Mouse (Mus musculus) forebrain, embryonic 14.5 days (tissue): ENCODE results near the gene Ribc1. TPM values are rescaled to one million over a fixed set of nuclear protein-coding genes. Genes with fewer than 3 reads are reported as not detected.
A peak's percentile ranks its signal among the peaks of the same experiment; 100 is the strongest.

Source experiments
- ATAC-seq: fragments of 200-750 bp; cut with Nextera tagmentation; 2 replicates; pipeline ENCODE4 v1.8.0; 2017; ENCODE audit warnings: mild to moderate bottlenecking, moderate library complexity
- DNase-seq: peaks from one replicate; pipeline ENCODE4 v3.0.0-alpha.2; 2015; ENCODE audit warnings: low spot score
- H3K27ac ChIP-seq: fragments of 300-500 bp; sonication (generic); 2 replicates; pipeline ENCODE4 v1.5.1; 2014; ENCODE audit warnings: low read depth, mild to moderate bottlenecking, control low read depth, low read length, moderate library complexity
- H3K27me3 ChIP-seq: fragments of 300-500 bp; sonication (generic); replicated peaks from 2 replicates; pipeline ENCODE4 v1.6.1; 2014; ENCODE audit warnings: low read length, control low read depth, mixed read lengths; ENCODE audit not compliant: control insufficient read depth, insufficient read depth
- H3K36me3 ChIP-seq: fragments of 300-500 bp; sonication (generic); 2 replicates; pipeline ENCODE4 v1.6.1; 2014; ENCODE audit warnings: low read length, control low read depth; ENCODE audit not compliant: control insufficient read depth, insufficient read depth
- H3K4me1 ChIP-seq: fragments of 300-500 bp; sonication (generic); 2 replicates; pipeline ENCODE4 v1.6.1; 2014; ENCODE audit warnings: antibody characterized with exemption, low read length, control low read depth; ENCODE audit not compliant: control insufficient read depth, insufficient read depth
- H3K4me2 ChIP-seq: fragments of 300-500 bp; sonication (generic); 2 replicates; pipeline ENCODE4 v1.6.1; 2014; ENCODE audit warnings: mild to moderate bottlenecking, control low read depth, low read length
- H3K4me3 ChIP-seq: fragments of 300-500 bp; sonication (generic); 2 replicates; pipeline ENCODE4 v1.5.1; 2014; ENCODE audit warnings: low read depth, low read length, control low read depth
- H3K9ac ChIP-seq: fragments of 300-500 bp; sonication (generic); 2 replicates; pipeline ENCODE4 v1.6.1; 2014; ENCODE audit warnings: mild to moderate bottlenecking, low read length, control low read depth, moderate library complexity
- H3K9me3 ChIP-seq: fragments of 300-500 bp; sonication (generic); replicated peaks from 2 replicates; pipeline ENCODE4 v1.6.1; 2016; ENCODE audit warnings: low read length, control low read depth, mixed read lengths; ENCODE audit not compliant: control insufficient read depth
- WGBS: fragments of 180-500 bp; shearing (Covaris S2); extraction: QIAGEN DNeasy Blood & Tissue Kit; methylation state at CpG from one replicate; pipeline ENCODE4 v1.1.7; 2014; 5-methylcytosine and 5-hydroxymethylcytosine counted together
- polyA plus RNA-seq: library from polyadenylated mRNA; unstranded; fragments of >200 nt; fragmentation: Nextera tagmentation; extraction: Ambion mirVana; gene quantifications from 2 replicates; pipeline ENCODE4 v1.2.1, GENCODE M21; 2014

The Ribc1 gene
- polyA plus RNA-seq, result 3.3 and 3.4 TPM in 2 replicates

DNA sequence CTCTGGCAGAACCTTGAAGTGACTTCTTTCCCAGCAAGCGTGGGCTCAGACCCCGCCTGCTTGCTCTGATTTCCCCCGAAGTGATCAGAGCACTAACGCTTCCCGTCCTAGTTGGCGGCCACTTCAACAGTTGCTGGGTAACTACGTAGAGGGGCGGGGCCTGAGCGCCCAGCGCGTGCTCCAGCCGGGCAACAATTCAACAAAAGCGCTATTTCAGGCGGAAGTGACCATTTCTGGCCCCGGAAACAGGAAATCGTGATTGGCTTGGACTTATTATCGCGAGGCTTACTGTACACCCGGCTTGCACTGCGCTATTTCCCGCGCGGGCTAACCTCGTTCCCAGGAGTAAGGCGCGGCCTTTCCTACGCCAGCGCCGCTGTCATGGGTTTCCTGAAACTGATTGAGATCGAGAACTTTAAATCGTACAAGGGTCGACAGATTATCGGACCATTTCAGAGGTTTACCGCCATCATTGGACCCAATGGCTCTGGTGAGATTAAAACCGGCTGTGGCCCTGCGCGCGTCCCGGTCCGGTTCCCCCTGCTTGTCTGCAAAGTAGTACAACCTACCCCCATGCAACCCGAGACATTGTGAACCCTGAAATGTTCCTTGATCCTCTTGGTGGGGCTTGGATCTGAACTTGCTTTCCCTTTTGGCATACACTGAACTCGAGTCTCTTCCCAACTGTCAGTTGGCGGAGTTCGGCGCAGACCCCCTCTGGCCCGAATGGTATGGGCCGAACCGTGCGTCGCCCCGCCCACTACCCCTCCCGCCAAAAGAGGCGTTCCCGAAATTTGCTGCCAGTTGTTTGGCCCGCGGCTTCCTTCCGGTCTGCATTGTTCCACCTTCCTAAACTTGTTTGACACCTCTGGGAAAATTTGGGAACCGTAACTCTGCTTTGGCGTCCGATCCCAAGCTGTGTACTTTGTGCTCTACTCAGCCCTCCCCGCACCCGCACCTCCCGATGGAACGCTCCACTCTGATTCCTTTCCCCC lies at the start of gene Ribc1, which contains the start of gene Smc1a:
Gene Ribc1, minus strand, starts transcription at position 145 of the 995 bp plus-strand sequence.
Gene Smc1a, plus strand, starts transcription at position 278 of the 995 bp plus-strand sequence.
- no peaks in the 10 kb centered on the region for H3K9me3 ChIP-seq
- H3K27me3 ChIP-seq, result 0 out of 2 replicates have a peak, but pooled peaks cover 3% of the 10 kb centered on the region
- H3K4me2 ChIP-seq, result peak within 1 kb of the TSS; percentile 52
- no peaks in the 10 kb centered on the region for H3K4me1 ChIP-seq
- H3K36me3 ChIP-seq, result no peaks in the 10 kb centered on the region
- H3K4me3 ChIP-seq, result peak within 1 kb of the TSS; percentile 49
- ATAC-seq, result peak; percentile 99
- WGBS, result 25% methylated on average over 64 of the region's 64 CpGs
- peak within 1 kb of the TSS; percentile 65 for H3K9ac ChIP-seq
- H3K27ac ChIP-seq, result peak within 1 kb of the TSS; percentile 82
- DNase-seq, result peak; percentile 98

DNA sequence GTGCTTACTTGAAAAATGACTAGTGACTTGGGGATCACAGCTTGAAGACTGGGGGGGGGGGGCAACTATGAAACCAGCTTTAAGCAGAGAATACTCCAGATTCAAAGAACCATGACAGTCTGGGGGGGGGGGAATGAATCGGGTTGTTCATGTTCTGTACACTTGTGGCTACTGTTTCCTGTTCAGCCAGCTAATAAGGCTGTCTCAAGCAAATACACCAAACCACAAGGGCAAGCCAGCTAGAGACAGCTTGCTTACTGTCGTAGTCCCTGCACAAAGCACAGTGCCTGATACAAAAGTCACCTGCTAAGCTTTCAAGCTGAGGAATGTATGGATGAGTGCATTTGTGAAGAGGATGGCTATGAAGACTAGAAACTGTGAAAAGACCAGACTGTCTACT lies 49.6 kb upstream of the Ribc1 start:
- no peak for ATAC-seq
- H3K4me3 ChIP-seq, result no peak overlapping the region
- DNase-seq, result no peak
- WGBS, result 67% methylated on average over 2 of the region's 2 CpGs
- peaks cover 19% of the 10 kb centered on the region; the same call in 1 of the 2 replicates for H3K36me3 ChIP-seq
- H3K9ac ChIP-seq, result no peak overlapping the region
- H3K27ac ChIP-seq, result no peak overlapping the region
- H3K9me3 ChIP-seq, result no peaks in the 10 kb centered on the region
- peaks cover 9% of the 10 kb centered on the region; the same call in 1 of the 2 replicates for H3K27me3 ChIP-seq
- H3K4me2 ChIP-seq, result no peak overlapping the region
- H3K4me1 ChIP-seq, result no peaks in the 10 kb centered on the region

DNA sequence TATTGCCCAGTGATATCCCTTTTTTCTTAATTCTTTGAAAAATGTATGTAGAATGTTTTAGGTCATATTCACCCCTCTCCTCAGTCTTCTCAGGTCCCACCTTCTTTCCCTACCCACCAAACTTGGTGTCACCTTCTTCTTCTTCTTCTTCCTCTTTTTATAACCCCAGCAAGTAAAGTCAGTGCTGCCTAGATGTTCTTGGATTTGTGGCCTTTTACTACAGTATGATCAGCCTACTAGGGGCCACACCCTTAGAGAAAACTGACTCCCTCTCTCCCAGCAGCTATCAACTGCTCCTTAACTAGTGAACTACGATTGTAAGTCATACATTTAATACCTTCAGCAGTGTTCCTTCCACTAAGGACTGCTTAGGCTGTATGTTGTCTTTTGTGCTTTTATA lies 38.0 kb upstream of the Ribc1 start:
- H3K27ac ChIP-seq, result no peak overlapping the region
- DNase-seq (no peak), ATAC-seq (no peak)
- H3K36me3 ChIP-seq, result peaks cover 15% of the 10 kb centered on the region; the same call in 1 of the 2 replicates
- H3K9ac ChIP-seq, result no peak overlapping the region
- 0 out of 2 replicates have a peak, but pooled peaks cover 6% of the 10 kb centered on the region for H3K27me3 ChIP-seq
- H3K4me2 ChIP-seq, result no peak overlapping the region
- WGBS, result 68% methylated on average over 1 of the region's 1 CpGs
- H3K4me3 ChIP-seq, result no peak overlapping the region
- no peaks in the 10 kb centered on the region for H3K9me3 ChIP-seq
- no peaks in the 10 kb centered on the region for H3K4me1 ChIP-seq

DNA sequence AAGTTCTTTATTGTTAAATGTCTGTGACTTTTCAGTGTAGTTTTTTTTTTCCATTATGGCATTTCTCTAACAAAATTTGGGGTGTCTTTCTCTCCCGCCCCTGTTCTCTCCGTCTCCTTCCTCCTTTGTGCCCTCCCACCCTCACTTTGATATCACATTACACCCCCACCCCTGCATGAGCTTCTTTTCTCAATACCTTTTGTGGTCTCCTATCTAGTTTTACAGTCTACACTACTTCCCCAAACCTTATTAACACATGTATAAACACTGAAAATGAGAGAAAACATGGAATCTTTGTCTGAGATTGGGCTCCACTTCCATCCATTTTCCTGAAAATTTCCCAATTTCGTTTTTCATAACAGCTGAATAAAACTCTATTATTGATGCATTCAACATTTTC lies 36.5 kb upstream of the Ribc1 start:
- Histone ChIP-seq H3K4me3 (no peak overlapping the region), H3K4me1 (no peaks in the 10 kb centered on the region), H3K27ac (no peak overlapping the region), H3K36me3 (peaks cover 15% of the 10 kb centered on the region), H3K9me3 (no peaks in the 10 kb centered on the region), H3K27me3 (0 out of 2 replicates have a peak, but pooled peaks cover 6% of the 10 kb centered on the region), H3K4me2 (no peak overlapping the region), H3K9ac (no peak overlapping the region)
- 76% methylated on average over 3 of the region's 3 CpGs for WGBS
- DNase-seq (no peak), ATAC-seq (no peak)

DNA sequence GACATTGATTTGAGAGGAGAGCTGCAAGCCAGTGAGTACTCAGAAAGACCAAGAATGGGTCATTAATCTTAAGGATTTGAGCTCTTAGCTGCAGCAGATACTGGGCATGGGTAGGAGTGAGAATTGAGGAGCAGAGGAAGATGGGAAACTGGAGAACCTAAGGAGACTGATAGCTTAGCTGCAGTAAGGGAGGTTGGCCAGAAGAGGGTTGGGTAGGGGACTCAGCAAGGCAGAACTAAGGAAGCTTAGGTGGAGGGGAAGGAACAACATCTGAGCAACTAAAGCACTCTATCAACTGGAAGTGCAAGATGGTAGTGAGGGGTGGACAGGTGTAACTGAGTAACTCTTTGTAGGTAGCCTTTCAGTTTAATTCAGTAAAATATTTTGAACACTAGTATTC lies 31.1 kb upstream of the Ribc1 start:
- peaks cover 24% of the 10 kb centered on the region for H3K36me3 ChIP-seq
- ATAC-seq (no peak), DNase-seq (peak; percentile 13)
- no peak overlapping the region for H3K4me2 ChIP-seq
- 0 out of 2 replicates have a peak, but pooled peaks cover 2% of the 10 kb centered on the region for H3K27me3 ChIP-seq
- H3K4me3 ChIP-seq, result no peak overlapping the region
- H3K9me3 ChIP-seq, result no peaks in the 10 kb centered on the region
- no peak overlapping the region for H3K9ac ChIP-seq
- H3K4me1 ChIP-seq, result no peaks in the 10 kb centered on the region
- H3K27ac ChIP-seq, result no peak overlapping the region

DNA sequence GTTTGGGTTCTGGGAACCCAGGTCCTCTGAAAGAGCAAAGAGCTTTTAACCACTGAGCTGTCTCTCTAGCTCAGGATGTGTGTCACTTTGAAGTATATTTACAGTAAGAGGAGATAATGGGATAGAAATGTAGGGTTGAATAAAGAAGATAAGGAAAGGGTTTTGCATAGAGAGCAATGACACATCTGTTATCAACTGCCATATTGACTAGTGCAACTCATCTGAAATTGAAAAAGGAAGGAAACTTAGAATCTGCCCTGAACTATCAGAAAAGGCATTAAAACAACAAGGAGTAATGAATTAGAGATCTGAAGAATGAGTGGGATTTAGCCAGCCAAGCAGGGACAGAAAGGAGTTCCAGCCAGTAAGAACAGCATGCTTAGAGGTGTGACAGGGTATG lies 23.8 kb upstream of the Ribc1 start:
- H3K36me3 ChIP-seq, result peaks cover 40% of the 10 kb centered on the region
- DNase-seq, result no peak
- H3K27ac ChIP-seq, result no peak overlapping the region
- no peak overlapping the region for H3K4me3 ChIP-seq
- H3K9ac ChIP-seq, result no peak overlapping the region
- H3K27me3 ChIP-seq, result no peaks in the 10 kb centered on the region
- no peaks in the 10 kb centered on the region for H3K9me3 ChIP-seq
- H3K4me1 ChIP-seq, result no peaks in the 10 kb centered on the region
- H3K4me2 ChIP-seq, result no peak overlapping the region
- no peak for ATAC-seq

DNA sequence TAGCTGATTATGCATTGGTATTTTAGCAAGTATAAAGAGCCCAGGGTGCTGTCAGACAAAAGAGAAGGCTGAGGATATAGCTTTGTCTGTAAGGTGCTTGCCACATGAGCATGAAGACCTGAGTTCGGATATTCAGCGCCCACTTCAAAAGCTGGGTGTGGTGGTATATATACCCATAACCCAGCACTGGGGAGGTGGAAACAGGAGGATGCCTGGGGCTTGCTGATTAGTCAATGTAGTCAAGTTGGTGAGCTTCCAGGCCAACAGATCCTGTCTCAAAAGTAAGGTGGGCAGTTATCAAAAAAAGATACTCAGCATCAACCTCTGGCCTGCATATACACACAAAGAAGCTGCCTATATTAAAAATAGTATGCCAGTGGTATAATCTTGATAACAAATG lies 3.2 kb upstream of the Ribc1 start:
- no peaks in the 10 kb centered on the region for H3K4me1 ChIP-seq
- H3K4me3 ChIP-seq, result no peak overlapping the region
- no peak overlapping the region for H3K27ac ChIP-seq
- no peak for DNase-seq
- no peaks in the 10 kb centered on the region for H3K36me3 ChIP-seq
- no peak overlapping the region for H3K9ac ChIP-seq
- ATAC-seq, result no peak
- H3K4me2 ChIP-seq, result no peak overlapping the region
- 90% methylated on average over 2 of the region's 2 CpGs for WGBS
- H3K27me3 ChIP-seq, result no peaks in the 10 kb centered on the region
- no peaks in the 10 kb centered on the region for H3K9me3 ChIP-seq

DNA sequence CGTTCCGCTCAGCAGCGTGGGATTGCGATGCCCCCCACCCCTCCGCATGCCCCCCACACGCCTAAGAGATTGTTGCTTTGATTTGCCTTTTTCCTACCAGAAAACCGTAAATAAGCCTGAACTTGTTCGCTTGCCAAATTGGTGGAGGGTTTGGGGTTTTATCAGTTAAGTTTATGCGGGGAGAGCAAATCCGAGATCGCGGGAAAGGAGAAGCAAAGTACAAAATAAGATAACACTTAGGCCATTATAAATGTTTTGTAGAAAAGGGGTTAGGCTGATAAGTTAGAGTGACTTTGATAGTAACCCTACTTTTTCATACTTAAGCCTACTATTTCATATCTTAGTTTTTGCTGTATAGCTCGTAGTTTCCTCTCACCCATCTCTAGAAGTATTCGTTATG lies 1.1 kb upstream of the Ribc1 start:
- DNase-seq, result no peak
- peak overlapping the region; percentile 49 for H3K4me3 ChIP-seq
- peak overlapping the region; percentile 82; the same call in 1 of the 2 replicates for H3K27ac ChIP-seq
- H3K4me2 ChIP-seq, result peak overlapping the region; percentile 50
- no peak for ATAC-seq
- no peaks in the 10 kb centered on the region for H3K4me1 ChIP-seq
- H3K9ac ChIP-seq, result peak overlapping the region; percentile 65
- H3K27me3 ChIP-seq, result no peaks in the 10 kb centered on the region
- H3K36me3 ChIP-seq, result no peaks in the 10 kb centered on the region
- WGBS, result 27% methylated on average over 14 of the region's 14 CpGs
- no peaks in the 10 kb centered on the region for H3K9me3 ChIP-seq

DNA sequence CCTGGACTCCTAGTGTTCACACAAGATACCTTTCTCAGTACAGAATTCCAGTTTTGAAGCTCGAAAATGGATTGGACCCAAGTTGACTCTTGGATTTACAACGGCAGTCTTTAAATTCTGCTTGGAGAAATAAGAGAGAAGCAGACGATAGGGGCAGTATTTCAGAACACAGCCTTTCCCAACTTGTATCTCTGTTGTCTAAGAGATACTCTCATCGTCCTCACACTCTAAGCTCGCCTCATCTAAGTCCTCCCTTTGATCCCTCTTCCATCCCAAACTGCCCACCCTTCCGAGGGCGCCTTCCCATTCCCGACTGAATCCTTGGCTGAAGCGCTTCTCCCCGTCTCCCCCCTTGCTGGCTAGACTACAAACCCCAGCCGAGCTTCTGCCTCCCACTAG lies 344 bp downstream of the Ribc1 start:
- H3K27me3 ChIP-seq, result 0 out of 2 replicates have a peak, but pooled peaks cover 3% of the 10 kb centered on the region
- no peaks in the 10 kb centered on the region for H3K36me3 ChIP-seq
- no peaks in the 10 kb centered on the region for H3K9me3 ChIP-seq
- H3K4me2 ChIP-seq, result peak overlapping the region; percentile 52
- WGBS, result 20% methylated on average over 11 of the region's 11 CpGs
- H3K9ac ChIP-seq, result peak overlapping the region; percentile 63
- DNase-seq (peak; percentile 32), ATAC-seq (no peak)
- H3K4me3 ChIP-seq, result peak overlapping the region; percentile 49
- no peaks in the 10 kb centered on the region for H3K4me1 ChIP-seq
- peak overlapping the region; percentile 82 for H3K27ac ChIP-seq
